Mouse (Mus musculus) neural tube, embryonic 15.5 days (tissue): ENCODE measurements around the gene Dydc2. TPM values are rescaled to one million over a fixed set of nuclear protein-coding genes. Genes with fewer than 3 reads are reported as not detected.

Source experiments
- ATAC-seq: fragments of 200-750 bp; cut with Nextera tagmentation; 2 replicates; pipeline ENCODE4 v1.8.0; 2017; ENCODE audit warnings: mild to moderate bottlenecking, moderate TSS enrichment, moderate library complexity; ENCODE audit not compliant: low FRiP score
- H3K27ac ChIP-seq: fragments of 300-500 bp; sonication (generic); replicated peaks from 2 replicates; pipeline ENCODE4 v1.5.1; 2015; ENCODE audit warnings: mild to moderate bottlenecking, inconsistent platforms
- H3K27me3 ChIP-seq: fragments of 300-500 bp; sonication (generic); replicated peaks from 2 replicates; pipeline ENCODE4 v1.6.1; 2015; ENCODE audit warnings: inconsistent platforms
- H3K36me3 ChIP-seq: fragments of 300-500 bp; sonication (generic); 2 replicates; pipeline ENCODE4 v1.6.1; 2015; ENCODE audit warnings: inconsistent platforms
- H3K4me1 ChIP-seq: fragments of 300-500 bp; sonication (generic); 2 replicates; pipeline ENCODE4 v1.6.1; 2015; ENCODE audit warnings: inconsistent platforms
- H3K4me2 ChIP-seq: fragments of 300-500 bp; sonication (generic); 2 replicates; pipeline ENCODE4 v1.6.1; 2015; ENCODE audit warnings: inconsistent platforms, mild to moderate bottlenecking, moderate library complexity
- H3K4me3 ChIP-seq: fragments of 300-500 bp; sonication (generic); replicated peaks from 2 replicates; pipeline ENCODE4 v1.5.1; 2015; ENCODE audit warnings: mild to moderate bottlenecking, inconsistent platforms
- H3K9ac ChIP-seq: fragments of 300-500 bp; sonication (generic); replicated peaks from 2 replicates; pipeline ENCODE4 v1.6.1; 2015; ENCODE audit warnings: mild to moderate bottlenecking, inconsistent platforms
- H3K9me3 ChIP-seq: fragments of 300-500 bp; sonication (generic); replicated peaks from 2 replicates; pipeline ENCODE4 v1.6.1; 2016; ENCODE audit warnings: inconsistent platforms
- WGBS: fragments of 180-500 bp; shearing (Covaris S2); methylation state at CpG from one replicate; pipeline ENCODE4 v1.1.7; 2015; ENCODE audit warnings: mixed read lengths; 5-methylcytosine and 5-hydroxymethylcytosine counted together
- polyA plus RNA-seq: library from polyadenylated mRNA; unstranded; fragments of >200 nt; fragmentation: Nextera tagmentation; extraction: Ambion mirVana; gene quantifications from 2 replicates; pipeline ENCODE4 v1.2.1, GENCODE M21; 2015

The Dydc2 gene
- polyA plus RNA-seq, 1 experiment from 2014 or later, result 0.32 TPM

- Histone ChIP-seq H3K9ac (no peak overlapping the region), H3K36me3 (no peaks in the 10 kb centered on the region), H3K4me1 (no peaks in the 10 kb centered on the region), H3K27me3 (no peaks in the 10 kb centered on the region), H3K4me2 (no peak overlapping the region), H3K4me3 (no peak overlapping the region), H3K27ac (no peak overlapping the region), H3K9me3 (no peaks in the 10 kb centered on the region)
- peak; percentile 65; the same call in 1 of the 2 replicates for ATAC-seq
- WGBS, result 59% methylated on average over 13 of the region's 13 CpGs
These were observed 35.6 kb downstream of the Dydc2 start for GRCm38 (mm10) chr14:41033135-41034110.

DNA sequence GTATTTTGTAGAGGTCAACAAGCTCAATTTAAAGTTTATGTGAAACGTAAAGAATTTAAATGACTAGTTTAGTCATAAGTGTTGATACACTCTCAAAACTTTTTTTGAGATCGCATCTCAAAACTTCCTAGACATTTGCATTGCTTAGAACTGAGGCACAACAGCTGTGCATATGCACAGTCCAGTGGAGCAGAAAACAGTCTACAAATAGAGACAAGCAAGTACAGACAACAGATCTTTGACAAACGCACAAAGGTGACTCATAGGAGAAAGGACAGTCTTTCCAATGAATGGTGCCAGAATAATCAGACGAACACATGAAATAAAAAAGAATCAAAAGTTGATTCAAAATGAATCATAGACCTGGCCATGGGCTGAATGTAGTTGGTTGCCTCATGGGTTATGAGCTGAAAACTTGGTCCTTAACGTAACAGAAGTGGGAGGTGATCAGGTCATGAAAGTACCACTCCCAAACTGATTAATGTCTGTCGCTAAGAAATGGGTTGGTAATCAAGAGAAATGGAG is 38.0 kb downstream of the Dydc2 start:
- Histone ChIP-seq H3K4me1 (no peaks in the 10 kb centered on the region), H3K36me3 (no peaks in the 10 kb centered on the region), H3K9me3 (no peaks in the 10 kb centered on the region), H3K27ac (no peak overlapping the region), H3K27me3 (no peaks in the 10 kb centered on the region), H3K4me2 (no peak overlapping the region), H3K4me3 (no peak overlapping the region), H3K9ac (no peak overlapping the region)
- ATAC-seq, result no peak
- whole genome bisulfite sequencing, result 89% methylated on average over 6 of the region's 6 CpGs

- no peak for ATAC-seq
- Histone ChIP-seq H3K9me3 (no peaks in the 10 kb centered on the region), H3K4me1 (no peaks in the 10 kb centered on the region), H3K27ac (no peak overlapping the region), H3K9ac (no peak overlapping the region), H3K27me3 (no peaks in the 10 kb centered on the region), H3K4me2 (no peak overlapping the region), H3K4me3 (no peak overlapping the region), H3K36me3 (no peaks in the 10 kb centered on the region)
- WGBS, result 74% methylated on average over 4 of the region's 4 CpGs
These were observed 39.7 kb downstream of the Dydc2 start for GRCm38 (mm10) chr14:41029303-41029702.

- WGBS, result 78% methylated on average over 7 of the region's 7 CpGs
- Histone ChIP-seq H3K4me2 (no peak overlapping the region), H3K27me3 (no peaks in the 10 kb centered on the region), H3K9me3 (no peaks in the 10 kb centered on the region), H3K4me3 (no peak overlapping the region), H3K27ac (no peak overlapping the region), H3K9ac (no peak overlapping the region), H3K4me1 (no peaks in the 10 kb centered on the region), H3K36me3 (no peaks in the 10 kb centered on the region)
- no peak for ATAC-seq
These were observed 43.3 kb downstream of the Dydc2 start for GRCm38 (mm10) chr14:41025594-41026284.

- Histone ChIP-seq H3K4me2 (no peak overlapping the region), H3K4me1 (no peaks in the 10 kb centered on the region), H3K27ac (no peak overlapping the region), H3K9me3 (no peaks in the 10 kb centered on the region), H3K4me3 (no peak overlapping the region), H3K36me3 (no peaks in the 10 kb centered on the region), H3K9ac (no peak overlapping the region), H3K27me3 (no peaks in the 10 kb centered on the region)
- WGBS, result 89% methylated on average over 2 of the region's 2 CpGs
- no peak for ATAC-seq
These were observed 43.9 kb downstream of the Dydc2 start for GRCm38 (mm10) chr14:41025087-41025486.

DNA sequence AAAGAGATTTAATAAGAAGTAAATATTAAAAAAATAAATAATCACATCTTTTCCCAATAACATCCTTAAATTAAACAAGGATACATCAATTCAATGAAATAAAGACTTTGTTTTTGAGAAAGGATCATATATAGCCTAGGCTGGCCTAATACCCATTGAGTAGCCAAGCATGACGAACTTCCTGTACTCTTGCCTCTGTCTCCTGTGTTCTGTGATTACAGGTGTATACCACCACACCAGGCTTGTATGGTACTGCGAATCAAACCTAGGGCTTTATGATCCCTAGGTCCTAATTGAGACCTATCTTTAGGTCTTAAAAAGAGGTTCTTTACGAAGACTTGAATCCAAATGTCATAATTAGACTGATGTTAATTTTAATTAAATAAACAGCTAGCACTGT is 47.8 kb downstream of the Dydc2 start:
- no peak overlapping the region for H3K4me2 ChIP-seq
- no peaks in the 10 kb centered on the region for H3K36me3 ChIP-seq
- 88% methylated on average over 3 of the region's 3 CpGs for whole genome bisulfite sequencing
- H3K27ac ChIP-seq, result no peak overlapping the region
- no peaks in the 10 kb centered on the region for H3K4me1 ChIP-seq
- no peak overlapping the region for H3K4me3 ChIP-seq
- ATAC-seq, result no peak
- H3K9ac ChIP-seq, result no peak overlapping the region
- no peaks in the 10 kb centered on the region for H3K27me3 ChIP-seq
- no peaks in the 10 kb centered on the region for H3K9me3 ChIP-seq

DNA sequence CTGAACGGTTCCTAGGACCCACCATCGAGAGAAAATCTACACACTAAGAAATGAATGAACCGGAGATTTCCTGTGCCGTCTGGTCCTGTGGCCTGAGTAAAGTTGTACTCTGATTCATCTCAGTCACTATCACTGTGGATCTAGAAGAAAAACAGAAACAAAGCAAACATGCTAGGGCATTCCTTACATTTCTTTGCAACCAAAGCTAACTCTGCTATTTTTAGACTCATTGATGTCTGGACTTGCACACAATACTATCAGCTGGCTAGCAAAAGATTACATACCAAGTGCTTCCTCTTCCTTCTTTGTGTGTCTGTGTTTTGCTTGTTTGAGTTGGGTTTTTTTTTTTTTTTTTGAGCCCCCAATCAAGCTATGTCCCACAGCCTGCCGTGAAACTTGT is 51.5 kb downstream of the Dydc2 start:
- no peak overlapping the region for H3K4me2 ChIP-seq
- H3K9me3 ChIP-seq, result no peaks in the 10 kb centered on the region
- H3K27ac ChIP-seq, result no peak overlapping the region
- H3K9ac ChIP-seq, result no peak overlapping the region
- H3K27me3 ChIP-seq, result no peaks in the 10 kb centered on the region
- no peak overlapping the region for H3K4me3 ChIP-seq
- H3K36me3 ChIP-seq, result no peaks in the 10 kb centered on the region
- WGBS, result 87% methylated on average over 5 of the region's 5 CpGs
- ATAC-seq, result no peak
- peaks cover 13% of the 10 kb centered on the region for H3K4me1 ChIP-seq

- Histone ChIP-seq H3K27ac (no peak overlapping the region), H3K9ac (no peak overlapping the region)
- 81% methylated on average over 5 of the region's 5 CpGs for WGBS
These were observed 54.2 kb downstream of the Dydc2 start for GRCm38 (mm10) chr14:41014701-41015240.

DNA sequence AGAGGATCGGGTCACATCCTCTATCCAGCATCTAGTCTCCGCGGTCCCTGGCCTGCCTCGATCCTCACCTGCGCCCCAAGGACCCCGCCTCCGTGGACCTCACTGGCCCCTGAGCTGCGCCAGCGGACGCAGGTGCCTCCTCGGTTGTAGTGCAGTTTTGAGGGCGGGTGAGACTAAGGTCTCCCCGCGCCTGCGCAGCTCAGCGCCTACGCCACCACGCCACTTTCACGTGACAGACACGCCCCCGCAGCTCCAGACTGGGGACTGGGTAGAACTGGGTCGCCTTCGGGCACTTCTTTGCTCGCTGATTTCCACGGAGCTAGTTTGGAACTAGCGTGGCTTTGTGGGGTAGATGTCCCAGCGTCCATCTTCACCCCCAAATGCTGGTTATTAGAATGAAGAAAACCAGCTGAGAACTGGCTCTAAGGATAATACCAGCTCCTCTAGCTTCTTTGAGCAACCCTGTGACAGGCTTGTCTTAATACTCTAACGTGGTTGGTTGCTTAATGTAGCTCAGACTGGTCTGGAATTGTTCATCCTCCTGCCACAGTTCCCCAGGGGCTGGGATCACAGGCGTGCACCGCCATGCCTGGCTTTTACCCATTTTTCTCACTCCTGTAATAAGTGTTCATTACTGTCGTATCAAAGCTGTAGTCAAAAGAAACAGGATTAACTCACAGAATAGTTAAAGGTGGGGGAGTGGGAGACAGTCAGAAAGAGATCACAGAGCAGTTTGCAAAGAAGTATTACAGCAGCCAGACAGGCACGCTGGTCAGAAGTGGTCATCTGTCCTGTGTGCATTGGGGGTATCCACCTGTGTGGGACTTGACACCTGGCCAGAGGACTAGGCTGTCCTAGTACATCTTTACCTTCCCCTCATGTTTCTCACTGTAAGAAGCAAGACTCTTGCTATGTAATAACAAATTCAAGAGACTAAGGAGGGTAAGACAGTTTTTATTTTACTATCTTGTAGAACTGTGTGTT is 55.1 kb downstream of the Dydc2 start, which contains the start of gene Fam213a:
Fam213a (minus strand) TSS at position 159 of the 984 bp plus-strand sequence.
- peak; percentile 99 for ATAC-seq
- peak within 1 kb of the TSS; percentile 89 for H3K27ac ChIP-seq
- no peaks in the 10 kb centered on the region for H3K9me3 ChIP-seq

More at GRCm38 (mm10) chr14:41014701-41015240, 54.2 kb downstream of the Dydc2 start:
- no peak for ATAC-seq
- H3K4me2 ChIP-seq, result peak overlapping the region; percentile 77; the same call in 1 of the 2 replicates
- no peaks in the 10 kb centered on the region for H3K36me3 ChIP-seq
- H3K4me3 ChIP-seq, result no peak overlapping the region
- peaks cover 19% of the 10 kb centered on the region for H3K4me1 ChIP-seq
- H3K27me3 ChIP-seq, result no peaks in the 10 kb centered on the region
- H3K9me3 ChIP-seq, result no peaks in the 10 kb centered on the region

DNA sequence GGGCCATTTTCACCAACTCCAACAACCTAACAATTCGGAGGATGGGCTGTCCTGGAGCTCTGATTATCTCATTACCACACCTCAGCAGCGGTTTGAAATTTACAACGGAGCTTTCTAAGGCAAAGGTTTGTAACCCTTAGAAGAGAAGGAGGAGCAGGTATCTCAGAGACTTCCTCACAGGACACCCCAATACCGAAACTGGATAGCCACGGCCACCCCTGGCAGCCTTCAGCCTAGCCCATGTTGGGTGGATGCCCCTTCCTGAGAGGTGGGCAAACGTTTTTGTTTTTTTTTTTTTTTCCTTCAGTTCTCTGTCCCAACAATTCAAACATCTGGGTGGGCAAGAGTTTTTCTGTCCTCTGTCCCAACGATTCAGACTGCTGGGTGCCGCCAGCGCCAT is 55.9 kb downstream of the Dydc2 start:
- H3K36me3 ChIP-seq, result no peaks in the 10 kb centered on the region
- no peaks in the 10 kb centered on the region for H3K27me3 ChIP-seq
- no peaks in the 10 kb centered on the region for H3K9me3 ChIP-seq
- H3K27ac ChIP-seq, result peak overlapping the region; percentile 89
- peak overlapping the region; percentile 81 for H3K9ac ChIP-seq
- peaks cover 19% of the 10 kb centered on the region for H3K4me1 ChIP-seq
- peak overlapping the region; percentile 77 for H3K4me2 ChIP-seq
- H3K4me3 ChIP-seq, result peak overlapping the region; percentile 74
- ATAC-seq, result no peak; the same call in 1 of the 2 replicates
- 16% methylated on average over 9 of the region's 9 CpGs for WGBS

More for the DNA sequence above, 55.1 kb downstream of the Dydc2 start, which contains the start of gene Fam213a:
- 5% methylated on average over 32 of the region's 32 CpGs for WGBS
- H3K4me1 ChIP-seq, result peaks cover 19% of the 10 kb centered on the region
- peak within 1 kb of the TSS; percentile 77 for H3K4me2 ChIP-seq
- H3K36me3 ChIP-seq, result no peaks in the 10 kb centered on the region
- H3K27me3 ChIP-seq, result no peaks in the 10 kb centered on the region
- H3K4me3 ChIP-seq, result peak within 1 kb of the TSS; percentile 74
- H3K9ac ChIP-seq, result peak within 1 kb of the TSS; percentile 81
